Mouse (Mus musculus): Measurements from ENCODE around the gene Grem2.

DNA sequence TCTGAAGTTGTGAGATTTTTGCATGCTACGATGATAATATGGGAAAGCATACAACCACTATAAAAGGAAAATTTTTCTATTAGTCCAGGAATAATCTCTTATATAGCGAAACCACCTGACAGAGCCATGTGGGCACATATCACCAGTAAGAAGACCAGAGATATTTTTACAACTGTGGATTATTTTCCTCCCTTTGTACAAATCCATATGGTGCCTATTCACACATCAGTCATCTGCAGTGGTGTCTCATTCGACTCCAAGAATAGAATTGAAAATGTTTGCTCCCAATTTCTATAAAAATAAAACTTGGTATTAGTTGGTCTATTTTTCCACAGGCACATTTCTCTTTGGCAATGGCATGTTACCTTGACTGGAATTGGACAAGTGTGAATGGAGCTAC lies 11.8 kb downstream of the Grem2 start:
- TF ChIP-seq CTCF (IDR thresholded peaks at IDR 0.05), result no peak
- TF ChIP-seq POLR2A (IDR thresholded peaks at IDR 0.05; ENCODE audit: insufficient read depth, low read depth, low read length), result no peak
- TF ChIP-seq EP300 (IDR thresholded peaks at IDR 0.05; ENCODE audit: insufficient read depth, low read depth, low read length), result no peak
